Mouse (Mus musculus): ENCODE data around the gene Chst15. TPM values are rescaled to one million over a fixed set of nuclear protein-coding genes. Genes with fewer than 3 reads are reported as not detected.

Gene Chst15
- total RNA-seq, 2 experiments from 2014 or later, result 43.0 to 44.6 TPM

- DNase-seq (ENCODE audit: extremely low spot score in 1 of 2, low spot score in 2 of 2), result no peak
- Histone ChIP-seq H3K27ac (no peak overlapping the region; the same call in 1 of the 2 replicates), H3K4me3 (no peak overlapping the region)
- no peak for TF ChIP-seq CTCF (IDR thresholded peaks at IDR 0.05)
- intact Hi-C loops (cut with DNase I), result loop anchor here (10.0 kb wide), 1 partner anchor 666 kb away; the partner anchor contains the start of genes Hmx2 and Hmx3
Measured at GRCm38 (mm10) chr7:132210616-132211015, 106.4 kb downstream of the Chst15 start.

GRCm38 (mm10) chr7:132208946-132209651 lies 107.9 kb downstream of the Chst15 start:
- intact Hi-C loops (cut with DNase I), result loop anchor here (1.0 to 2.0 kb wide), 2 partner anchors 37 to 140 kb away; no protein-coding TSS in a partner anchor
- no peak for TF ChIP-seq CTCF (IDR thresholded peaks at IDR 0.05)
- Histone ChIP-seq H3K4me3 (no peak overlapping the region), H3K27ac (peak overlapping the region; percentile 53; the same call in 1 of the 2 replicates)
- peak; percentile 26 to 51 for DNase-seq (ENCODE audit: extremely low spot score in 1 of 2, low spot score in 2 of 2)

- no peak for DNase-seq (ENCODE audit: extremely low spot score in 1 of 2, low spot score in 2 of 2)
- H3K27ac ChIP-seq, result no peak overlapping the region
- no peak overlapping the region for H3K4me3 ChIP-seq
- intact Hi-C loops (cut with DNase I), result no loop called here
- no peak for TF ChIP-seq CTCF (IDR thresholded peaks at IDR 0.05)
Measured at GRCm38 (mm10) chr7:132204073-132204612, 112.9 kb downstream of the Chst15 start.

GRCm38 (mm10) chr7:132199686-132200085 lies 117.3 kb downstream of the Chst15 start:
- DNase-seq (ENCODE audit: extremely low spot score in 1 of 2, low spot score in 2 of 2), result no peak
- no peak overlapping the region for H3K4me3 ChIP-seq
- no peak overlapping the region for H3K27ac ChIP-seq
- intact Hi-C loops (cut with DNase I), result no loop called here
- no peak for TF ChIP-seq CTCF (IDR thresholded peaks at IDR 0.05)

DNA sequence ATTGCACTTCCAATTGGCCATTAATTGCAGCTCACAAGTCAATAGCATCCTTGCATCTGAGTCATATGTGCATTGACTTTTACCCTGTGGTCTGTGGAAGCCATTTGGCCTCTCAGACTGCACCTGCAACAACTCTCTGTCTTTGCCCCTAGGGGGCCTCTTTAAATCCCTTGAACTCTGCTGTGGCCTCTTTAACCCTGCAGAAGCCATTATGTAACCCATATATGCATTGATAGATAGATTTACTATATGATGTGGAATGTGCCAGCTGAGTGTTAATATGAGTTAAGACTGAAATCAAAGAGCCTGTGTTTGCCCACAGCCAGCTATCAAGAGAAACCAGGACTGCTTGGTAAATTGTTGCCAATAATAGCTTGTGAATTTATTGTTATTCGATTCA lies 118.2 kb downstream of the Chst15 start:
- intact Hi-C loops (cut with DNase I), result no loop called here
- no peak for DNase-seq (ENCODE audit: extremely low spot score in 1 of 2, low spot score in 2 of 2)

DNA sequence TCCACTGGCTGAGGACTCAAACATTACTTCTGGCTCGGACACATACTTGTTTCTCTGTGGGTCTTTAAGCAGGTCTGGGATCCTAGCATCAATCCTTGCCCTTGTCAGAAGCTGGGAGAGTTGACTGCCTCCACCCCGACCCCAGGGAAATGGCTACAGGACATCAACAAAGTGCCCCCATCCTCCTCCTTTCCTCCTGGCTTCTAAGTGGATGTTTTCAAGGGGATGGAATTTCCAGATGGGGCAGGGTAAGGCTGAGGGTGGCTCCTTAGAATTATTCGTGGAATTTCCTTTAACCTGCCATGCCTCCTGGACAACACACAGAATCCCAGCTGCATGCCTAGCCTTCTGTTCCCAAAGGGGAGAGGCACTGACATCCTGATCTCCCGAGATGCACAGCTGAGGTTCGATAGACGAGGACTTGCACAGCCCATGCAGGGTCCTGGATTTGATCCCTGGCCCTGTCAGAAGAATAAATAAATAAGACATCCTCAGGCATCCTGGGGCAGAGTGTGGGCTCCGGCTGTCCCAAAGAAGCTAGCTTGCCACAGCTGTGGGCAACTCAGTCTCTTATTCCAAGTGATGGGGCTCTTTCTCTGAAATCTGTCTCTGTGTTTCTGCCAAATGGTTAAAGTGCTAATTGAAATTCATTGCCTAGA lies 119.1 kb downstream of the Chst15 start:
- intact Hi-C loops (cut with DNase I), result no loop called here
- no peak for TF ChIP-seq CTCF (IDR thresholded peaks at IDR 0.05)
- no peak overlapping the region for H3K27ac ChIP-seq

More for the DNA sequence above, 118.2 kb downstream of the Chst15 start:
- TF ChIP-seq CTCF (IDR thresholded peaks at IDR 0.05), result no peak
- no peak overlapping the region for H3K4me3 ChIP-seq
- H3K27ac ChIP-seq, result no peak overlapping the region

GRCm38 (mm10) chr7:132196581-132196980 lies 120.4 kb downstream of the Chst15 start:
- DNase-seq (ENCODE audit: extremely low spot score in 1 of 2, low spot score in 2 of 2), result no peak
- intact Hi-C loops (cut with DNase I), result no loop called here
- H3K4me3 ChIP-seq, result no peak overlapping the region
- TF ChIP-seq CTCF (IDR thresholded peaks at IDR 0.05), result no peak
- no peak overlapping the region for H3K27ac ChIP-seq

More for the DNA sequence above, 119.1 kb downstream of the Chst15 start:
- no peak for DNase-seq (ENCODE audit: extremely low spot score in 1 of 2, low spot score in 2 of 2)
- no peak overlapping the region for H3K4me3 ChIP-seq

GRCm38 (mm10) chr7:132193606-132194005 lies 123.4 kb downstream of the Chst15 start:
- TF ChIP-seq CTCF (IDR thresholded peaks at IDR 0.05), result no peak
- DNase-seq (ENCODE audit: extremely low spot score in 1 of 2, low spot score in 2 of 2), result no peak
- intact Hi-C loops (cut with DNase I), result no loop called here
- Histone ChIP-seq H3K4me3 (no peak overlapping the region), H3K27ac (no peak overlapping the region)

DNA sequence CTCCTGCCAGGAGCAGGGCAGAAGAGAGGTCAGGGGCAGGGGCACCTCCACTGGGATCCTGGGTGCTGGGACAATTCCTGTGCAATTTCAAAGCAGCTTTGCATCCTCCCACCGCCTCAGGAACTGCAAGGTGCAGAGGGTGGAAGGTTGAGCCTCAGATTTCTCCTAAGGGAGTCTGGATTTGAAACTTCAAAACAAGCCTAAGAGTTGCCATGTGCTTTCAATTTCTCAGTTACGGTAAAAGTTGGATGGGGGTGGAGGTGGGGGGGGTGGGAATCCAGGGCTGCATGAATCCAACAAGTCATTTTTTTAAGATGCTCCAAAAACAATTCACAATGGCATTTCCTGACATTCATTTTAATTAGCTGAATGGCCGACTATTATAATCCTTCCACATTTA lies 129.6 kb downstream of the Chst15 start:
- no peak overlapping the region for H3K27ac ChIP-seq
- DNase-seq (ENCODE audit: extremely low spot score in 1 of 2, low spot score in 2 of 2), result no peak
- no peak overlapping the region for H3K4me3 ChIP-seq
- no peak for TF ChIP-seq CTCF (IDR thresholded peaks at IDR 0.05)
- intact Hi-C loops (cut with DNase I), result no loop called here

Other genes starting within 250 kb of the Chst15 start
- gene Cpxm2, start 162.5 kb downstream of the Chst15 start, total RNA-seq (2021), result 1 to 10 TPM; 3.7 to 3.9 TPM